Mouse (Mus musculus) ES-Bruce4 (cell line): ENCODE data around the gene Gpr88.

Source experiments
- CTCF ChIP-seq: IDR thresholded peaks from one replicate; pipeline ENCODE4 v1.8.1; 2011; ENCODE audit warnings: low read depth, low read length
- EP300 ChIP-seq: IDR thresholded peaks from 2 replicates; pipeline ENCODE4 v1.6.1; 2011; ENCODE audit warnings: low read depth, low read length; ENCODE audit not compliant: insufficient read depth
- POLR2A ChIP-seq: IDR thresholded peaks from one replicate; pipeline ENCODE4 v1.8.1; 2011; ENCODE audit warnings: low read length; ENCODE audit not compliant: insufficient read depth

- TF ChIP-seq EP300 (no peak), CTCF (no peak), POLR2A (no peak)
Observed at GRCm38 (mm10) chr3:116203942-116204341, 49.4 kb downstream of the Gpr88 start.
